Mouse (Mus musculus): ENCODE measurements around the gene Ntmt1. TPM values are rescaled to one million over a fixed set of nuclear protein-coding genes. Genes with fewer than 3 reads are reported as not detected.
A peak's percentile ranks its signal among the peaks of the same experiment; 100 is the strongest.

Ntmt1 gene
- total RNA-seq, 4 experiments from 2014 or later = 29.6 to 33.4 (median 32.3) TPM

GRCm38 (mm10) chr2:30823385-30824153, 15.9 kb downstream of the Ntmt1 start:
- DNase-seq (ENCODE audit: low spot score in 2 of 2) = peak in 1 of 2 experiments; percentile 59

- DNase-seq (ENCODE audit: low spot score in 2 of 2) = peak in 1 of 2 experiments; percentile 52
These were observed 19.5 kb downstream of the Ntmt1 start for GRCm38 (mm10) chr2:30826825-30827748.

- DNase-seq (ENCODE audit: low spot score in 2 of 2) = peak; percentile 86 to 95
These were observed 20.3 kb downstream of the Ntmt1 start for GRCm38 (mm10) chr2:30827749-30828475.

GRCm38 (mm10) chr2:30829315-30829714, 21.7 kb downstream of the Ntmt1 start:
- DNase-seq (ENCODE audit: low spot score in 2 of 2) = no peak

GRCm38 (mm10) chr2:30830283-30830795, 22.7 kb downstream of the Ntmt1 start, which contains the start of gene Asb6:
Asb6 (minus strand) TSS chr2:30830333.
- DNase-seq (ENCODE audit: low spot score in 2 of 2) = no peak

GRCm38 (mm10) chr2:30833644-30834043, 26.0 kb downstream of the Ntmt1 start:
- no peak for DNase-seq (ENCODE audit: low spot score in 2 of 2)

GRCm38 (mm10) chr2:30834373-30835022, 26.9 kb downstream of the Ntmt1 start, which contains the start of gene Prrx2:
Prrx2 (plus strand) TSS chr2:30834972.
- DNase-seq (ENCODE audit: low spot score in 2 of 2) = no peak

GRCm38 (mm10) chr2:30836238-30836990, 28.8 kb downstream of the Ntmt1 start:
- DNase-seq (ENCODE audit: low spot score in 2 of 2) = no peak

- no peak for DNase-seq (ENCODE audit: low spot score in 2 of 2)
These were observed 35.0 kb downstream of the Ntmt1 start for GRCm38 (mm10) chr2:30842615-30843014.

- no peak for DNase-seq (ENCODE audit: low spot score in 2 of 2)
These were observed 37.8 kb downstream of the Ntmt1 start for GRCm38 (mm10) chr2:30845152-30846070.

- no peak for DNase-seq (ENCODE audit: low spot score in 2 of 2)
These were observed 38.6 kb downstream of the Ntmt1 start for GRCm38 (mm10) chr2:30846236-30846635.

GRCm38 (mm10) chr2:30846723-30847122, 39.1 kb downstream of the Ntmt1 start:
- no peak for DNase-seq (ENCODE audit: low spot score in 2 of 2)

GRCm38 (mm10) chr2:30848184-30848583, 40.6 kb downstream of the Ntmt1 start:
- no peak for DNase-seq (ENCODE audit: low spot score in 2 of 2)

- no peak for DNase-seq (ENCODE audit: low spot score in 2 of 2)
These were observed 43.0 kb downstream of the Ntmt1 start for GRCm38 (mm10) chr2:30850581-30850980.

GRCm38 (mm10) chr2:30852771-30853313, 45.2 kb downstream of the Ntmt1 start:
- no peak for DNase-seq (ENCODE audit: low spot score in 2 of 2)

- DNase-seq (ENCODE audit: low spot score in 2 of 2) = no peak
These were observed 49.5 kb downstream of the Ntmt1 start for GRCm38 (mm10) chr2:30857076-30857475.

GRCm38 (mm10) chr2:30859782-30860181, 52.2 kb downstream of the Ntmt1 start:
- DNase-seq (ENCODE audit: low spot score in 2 of 2) = no peak

- DNase-seq (ENCODE audit: low spot score in 2 of 2) = no peak
These were observed 54.5 kb downstream of the Ntmt1 start for GRCm38 (mm10) chr2:30862081-30862480.
